Mouse (Mus musculus): ENCODE measurements around the gene Pla2g15. TPM values are rescaled to one million over a fixed set of nuclear protein-coding genes. Genes with fewer than 3 reads are reported as not detected.

Gene Pla2g15
- polyA plus RNA-seq, 1 experiment = 35.4 TPM

DNA sequence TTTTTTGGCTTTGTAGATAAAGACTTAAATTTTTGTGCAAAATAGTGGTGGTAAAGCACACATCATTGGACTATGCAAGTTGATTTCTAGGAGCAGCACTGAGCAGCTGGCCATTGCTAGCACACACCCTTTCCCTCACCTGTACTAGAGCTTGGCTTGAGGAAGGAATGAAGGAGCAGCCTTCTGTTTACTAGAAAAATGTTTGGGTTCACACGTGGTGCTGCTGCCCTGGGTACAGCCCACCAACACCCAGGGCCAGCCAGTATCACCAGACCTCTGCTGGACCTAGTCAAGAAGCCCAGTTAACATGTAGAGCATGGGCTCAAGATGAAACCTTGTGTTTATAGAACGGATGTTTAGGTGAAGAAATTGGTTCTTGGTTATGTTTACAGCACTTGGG, 20.2 kb upstream of the Pla2g15 start:
- H3K36me3 ChIP-seq (ENCODE audit: control insufficient read depth, insufficient read depth, low read length) = peaks cover 41% of the 10 kb centered on the region
- H3K4me3 ChIP-seq (ENCODE audit: extremely low read depth, insufficient read depth, insufficient read length) = no peak overlapping the region
- 76% methylated on average over 2 of the region's 2 CpGs for WGBS
- DNase-seq (ENCODE audit: low read depth in 1 of 2, low spot score in 2 of 2) = no peak
- no peaks in the 10 kb centered on the region for H3K4me1 ChIP-seq (ENCODE audit: control insufficient read depth, insufficient read depth, insufficient read length)
- H3K27ac ChIP-seq (ENCODE audit: insufficient read depth, low read length) = no peak overlapping the region
- TF ChIP-seq POLR2A (IDR thresholded peaks at IDR 0.05; ENCODE audit: low read depth, low read length) (no peak), CTCF (IDR thresholded peaks at IDR 0.05; ENCODE audit: extremely low read depth, insufficient read depth, insufficient read length, insufficient replicate concordance) (no peak)
- no peaks in the 10 kb centered on the region for H3K27me3 ChIP-seq (ENCODE audit: control insufficient read depth, insufficient read depth, low read length)

DNA sequence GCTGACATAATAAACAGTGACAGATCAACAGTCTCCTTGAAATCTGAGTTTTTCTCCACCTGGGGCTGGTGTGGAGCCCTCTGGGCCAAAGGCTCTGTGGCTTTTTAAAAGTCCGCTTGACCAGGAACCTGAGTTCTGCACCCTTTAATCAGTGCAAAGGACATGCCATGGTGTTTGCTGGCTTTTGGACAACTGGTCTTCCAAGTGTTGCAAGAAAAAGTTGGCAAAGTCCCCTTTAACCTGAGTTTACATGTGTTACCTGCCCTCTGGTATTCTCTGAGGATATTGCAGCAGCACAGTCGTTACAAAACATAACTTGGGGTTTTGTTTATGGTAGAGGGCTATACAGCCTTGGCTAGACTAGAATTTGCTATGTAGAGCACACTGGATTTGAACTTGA, 19.7 kb upstream of the Pla2g15 start:
- Histone ChIP-seq H3K27ac (ENCODE audit: insufficient read depth, low read length) (no peak overlapping the region), H3K27me3 (ENCODE audit: control insufficient read depth, insufficient read depth, low read length) (peaks cover 3% of the 10 kb centered on the region; the same call in 1 of the 2 replicates), H3K36me3 (ENCODE audit: control insufficient read depth, insufficient read depth, low read length) (peaks cover 41% of the 10 kb centered on the region), H3K4me1 (ENCODE audit: control insufficient read depth, insufficient read depth, insufficient read length) (no peaks in the 10 kb centered on the region), H3K4me3 (ENCODE audit: extremely low read depth, insufficient read depth, insufficient read length) (no peak overlapping the region)
- no peak for DNase-seq (ENCODE audit: low read depth in 1 of 2, low spot score in 2 of 2)
- no peak for TF ChIP-seq CTCF (IDR thresholded peaks at IDR 0.05; ENCODE audit: extremely low read depth, insufficient read depth, insufficient read length, insufficient replicate concordance)
- no peak for TF ChIP-seq POLR2A (IDR thresholded peaks at IDR 0.05; ENCODE audit: low read depth, low read length)
- 92% methylated on average over 2 of the region's 2 CpGs for WGBS

DNA sequence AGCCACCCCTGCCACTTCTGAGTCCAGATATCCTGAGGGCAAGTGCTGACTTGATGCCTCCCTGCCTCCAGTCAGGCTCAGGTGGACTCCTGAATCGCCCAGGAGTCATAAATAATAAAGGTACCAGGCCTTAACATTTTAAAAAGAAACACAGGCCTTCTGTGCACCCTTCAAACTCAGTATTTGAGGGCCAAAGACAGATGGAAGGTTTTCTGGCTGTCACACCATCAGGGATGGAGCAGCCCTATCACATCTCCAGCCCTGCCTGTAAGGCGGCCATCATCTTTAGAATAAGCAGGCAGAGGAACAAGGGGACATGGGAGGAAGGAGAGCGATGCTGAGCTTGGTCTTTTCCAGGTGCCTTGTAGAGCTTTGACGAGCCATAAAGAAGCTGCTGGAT, 19.2 kb upstream of the Pla2g15 start:
- 94% methylated on average over 4 of the region's 4 CpGs for WGBS
- H3K4me1 ChIP-seq (ENCODE audit: control insufficient read depth, insufficient read depth, insufficient read length) = peaks cover 5% of the 10 kb centered on the region
- H3K27ac ChIP-seq (ENCODE audit: insufficient read depth, low read length) = no peak overlapping the region
- peaks cover 41% of the 10 kb centered on the region for H3K36me3 ChIP-seq (ENCODE audit: control insufficient read depth, insufficient read depth, low read length)
- H3K27me3 ChIP-seq (ENCODE audit: control insufficient read depth, insufficient read depth, low read length) = peaks cover 8% of the 10 kb centered on the region
- no peak overlapping the region for H3K4me3 ChIP-seq (ENCODE audit: extremely low read depth, insufficient read depth, insufficient read length)
- DNase-seq (ENCODE audit: low read depth in 1 of 2, low spot score in 2 of 2) = no peak
- no peak for TF ChIP-seq CTCF (IDR thresholded peaks at IDR 0.05; ENCODE audit: extremely low read depth, insufficient read depth, insufficient read length, insufficient replicate concordance)
- TF ChIP-seq POLR2A (IDR thresholded peaks at IDR 0.05; ENCODE audit: low read depth, low read length) = no peak

DNA sequence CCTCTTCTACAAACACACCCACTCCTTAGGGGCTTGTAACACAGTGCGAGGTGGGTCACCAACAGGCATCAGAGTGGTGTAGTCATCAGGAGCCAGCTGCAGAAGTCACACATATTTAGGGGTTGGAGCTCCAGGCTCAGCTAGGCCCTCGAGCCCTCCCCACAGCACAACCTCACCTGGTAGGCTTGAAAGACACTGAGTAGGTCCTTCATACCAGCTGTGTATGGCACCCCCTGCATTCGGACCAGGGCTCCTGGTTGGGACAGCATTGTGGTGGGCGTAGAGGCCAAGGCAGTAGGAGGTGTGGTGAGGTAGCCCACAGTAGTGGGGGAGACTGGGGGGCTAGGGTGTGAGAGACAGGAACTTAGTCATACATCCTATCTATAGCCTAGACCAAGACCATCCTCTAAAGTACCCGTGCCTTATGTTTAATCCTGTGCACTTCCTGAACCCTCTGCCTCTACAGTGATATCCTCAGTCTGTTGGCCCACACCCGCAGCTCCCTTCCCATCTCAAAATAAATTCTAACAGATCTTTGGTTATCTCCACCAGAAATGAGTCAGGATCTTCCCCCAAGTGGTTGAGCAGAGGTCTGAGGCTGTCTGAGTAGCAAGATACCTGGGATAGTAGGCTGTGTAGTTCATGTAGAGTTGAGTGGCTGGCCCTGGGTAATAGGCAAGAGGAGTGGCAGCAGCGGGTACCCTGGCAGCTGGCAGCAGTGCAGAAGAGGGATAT, 18.5 kb upstream of the Pla2g15 start:
- peaks cover 14% of the 10 kb centered on the region for H3K27me3 ChIP-seq (ENCODE audit: control insufficient read depth, insufficient read depth, low read length)
- no peak overlapping the region for H3K4me3 ChIP-seq (ENCODE audit: extremely low read depth, insufficient read depth, insufficient read length)
- no peak overlapping the region for H3K27ac ChIP-seq (ENCODE audit: insufficient read depth, low read length)
- whole genome bisulfite sequencing = 73% methylated on average over 7 of the region's 7 CpGs
- H3K36me3 ChIP-seq (ENCODE audit: control insufficient read depth, insufficient read depth, low read length) = peaks cover 41% of the 10 kb centered on the region
- peaks cover 11% of the 10 kb centered on the region for H3K4me1 ChIP-seq (ENCODE audit: control insufficient read depth, insufficient read depth, insufficient read length)
- TF ChIP-seq POLR2A (IDR thresholded peaks at IDR 0.05; ENCODE audit: low read depth, low read length) = no peak
- TF ChIP-seq CTCF (IDR thresholded peaks at IDR 0.05; ENCODE audit: extremely low read depth, insufficient read depth, insufficient read length, insufficient replicate concordance) = no peak
- no peak for DNase-seq (ENCODE audit: low read depth in 1 of 2, low spot score in 2 of 2)

DNA sequence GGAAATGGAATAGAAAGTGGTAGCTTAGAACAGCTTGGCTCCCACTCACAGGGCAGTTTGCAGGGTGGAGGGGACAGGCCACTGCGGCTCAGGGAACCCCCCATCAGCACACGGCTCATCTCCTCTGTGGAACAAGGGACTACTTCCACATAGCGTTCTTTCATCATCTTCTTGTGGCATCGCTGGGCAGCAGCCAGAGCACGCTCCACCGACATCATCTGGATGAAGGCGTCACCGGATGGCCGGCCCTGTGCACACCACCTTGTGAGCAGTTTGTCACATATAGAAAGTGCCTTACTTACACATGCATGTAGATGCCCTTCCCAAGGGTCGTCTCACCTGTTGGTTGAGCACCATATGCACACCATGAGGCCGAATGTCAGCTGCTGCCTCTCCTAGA, 17.8 kb upstream of the Pla2g15 start:
- no peak for DNase-seq (ENCODE audit: low read depth in 1 of 2, low spot score in 2 of 2)
- Histone ChIP-seq H3K4me1 (ENCODE audit: control insufficient read depth, insufficient read depth, insufficient read length) (peaks cover 16% of the 10 kb centered on the region), H3K27ac (ENCODE audit: insufficient read depth, low read length) (no peak overlapping the region), H3K27me3 (ENCODE audit: control insufficient read depth, insufficient read depth, low read length) (peaks cover 21% of the 10 kb centered on the region), H3K4me3 (ENCODE audit: extremely low read depth, insufficient read depth, insufficient read length) (no peak overlapping the region), H3K36me3 (ENCODE audit: control insufficient read depth, insufficient read depth, low read length) (peaks cover 35% of the 10 kb centered on the region)
- WGBS = 90% methylated on average over 11 of the region's 11 CpGs
- TF ChIP-seq CTCF (IDR thresholded peaks at IDR 0.05; ENCODE audit: extremely low read depth, insufficient read depth, insufficient read length, insufficient replicate concordance) (no peak), POLR2A (IDR thresholded peaks at IDR 0.05; ENCODE audit: low read depth, low read length) (no peak)

DNA sequence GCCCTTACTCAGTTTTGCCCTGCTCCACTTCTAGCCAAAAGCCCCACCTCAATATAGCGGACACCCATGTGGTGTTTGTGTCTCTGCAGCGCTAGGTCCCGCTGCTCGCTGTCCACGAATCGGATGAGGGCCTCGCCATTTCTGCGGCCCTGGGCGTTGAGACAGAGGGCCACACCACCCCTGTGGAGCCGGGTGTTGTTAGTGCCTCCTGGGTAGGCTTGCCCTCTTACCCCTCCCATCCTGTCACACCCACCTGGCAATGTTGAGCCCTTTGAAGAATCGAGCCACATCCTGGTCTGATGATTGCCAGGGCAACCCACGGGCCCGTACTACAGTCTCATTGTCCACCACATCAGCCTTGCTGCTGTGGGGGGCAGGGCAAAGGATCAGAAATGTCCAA, 16.7 kb upstream of the Pla2g15 start:
- Histone ChIP-seq H3K36me3 (ENCODE audit: control insufficient read depth, insufficient read depth, low read length) (peaks cover 33% of the 10 kb centered on the region), H3K4me1 (ENCODE audit: control insufficient read depth, insufficient read depth, insufficient read length) (peaks cover 17% of the 10 kb centered on the region), H3K27me3 (ENCODE audit: control insufficient read depth, insufficient read depth, low read length) (peaks cover 23% of the 10 kb centered on the region), H3K4me3 (ENCODE audit: extremely low read depth, insufficient read depth, insufficient read length) (no peak overlapping the region), H3K27ac (ENCODE audit: insufficient read depth, low read length) (no peak overlapping the region)
- 62% methylated on average over 13 of the region's 13 CpGs for WGBS
- no peak for DNase-seq (ENCODE audit: low read depth in 1 of 2, low spot score in 2 of 2)
- no peak for TF ChIP-seq POLR2A (IDR thresholded peaks at IDR 0.05; ENCODE audit: low read depth, low read length)
- no peak for TF ChIP-seq CTCF (IDR thresholded peaks at IDR 0.05; ENCODE audit: extremely low read depth, insufficient read depth, insufficient read length, insufficient replicate concordance)

DNA sequence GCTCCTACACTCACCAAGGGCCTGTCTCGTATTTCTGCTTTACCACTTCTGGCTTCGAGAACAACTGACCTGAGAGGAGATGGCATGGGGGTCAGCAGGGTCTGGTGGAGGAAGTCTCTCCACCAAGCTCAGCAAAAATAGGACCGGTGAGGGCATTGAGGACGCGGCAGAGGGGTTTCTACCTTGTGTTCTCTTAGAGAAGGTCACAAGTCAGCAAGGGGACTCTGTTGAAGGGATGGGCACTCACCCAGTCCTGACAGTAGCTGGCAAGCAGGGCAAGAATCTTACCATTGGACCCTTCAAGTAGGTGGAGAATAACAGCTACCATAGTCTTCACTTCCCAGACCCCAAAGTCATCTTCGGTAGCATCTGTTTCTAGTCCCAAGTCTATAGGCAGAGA, 16.3 kb upstream of the Pla2g15 start:
- H3K27me3 ChIP-seq (ENCODE audit: control insufficient read depth, insufficient read depth, low read length) = peaks cover 23% of the 10 kb centered on the region
- 80% methylated on average over 6 of the region's 6 CpGs for WGBS
- no peak overlapping the region for H3K27ac ChIP-seq (ENCODE audit: insufficient read depth, low read length)

More for the DNA sequence above, 16.3 kb upstream of the Pla2g15 start:
- TF ChIP-seq CTCF (IDR thresholded peaks at IDR 0.05; ENCODE audit: extremely low read depth, insufficient read depth, insufficient read length, insufficient replicate concordance) (no peak), POLR2A (IDR thresholded peaks at IDR 0.05; ENCODE audit: low read depth, low read length) (no peak)
- H3K4me1 ChIP-seq (ENCODE audit: control insufficient read depth, insufficient read depth, insufficient read length) = peaks cover 17% of the 10 kb centered on the region
- no peak for DNase-seq (ENCODE audit: low read depth in 1 of 2, low spot score in 2 of 2)
- H3K4me3 ChIP-seq (ENCODE audit: extremely low read depth, insufficient read depth, insufficient read length) = no peak overlapping the region
- peaks cover 30% of the 10 kb centered on the region for H3K36me3 ChIP-seq (ENCODE audit: control insufficient read depth, insufficient read depth, low read length)

All from spleen, adult 2 months (tissue).